ENCODE assay signal across 20 mouse cellular contexts in the genomic region with DNA sequence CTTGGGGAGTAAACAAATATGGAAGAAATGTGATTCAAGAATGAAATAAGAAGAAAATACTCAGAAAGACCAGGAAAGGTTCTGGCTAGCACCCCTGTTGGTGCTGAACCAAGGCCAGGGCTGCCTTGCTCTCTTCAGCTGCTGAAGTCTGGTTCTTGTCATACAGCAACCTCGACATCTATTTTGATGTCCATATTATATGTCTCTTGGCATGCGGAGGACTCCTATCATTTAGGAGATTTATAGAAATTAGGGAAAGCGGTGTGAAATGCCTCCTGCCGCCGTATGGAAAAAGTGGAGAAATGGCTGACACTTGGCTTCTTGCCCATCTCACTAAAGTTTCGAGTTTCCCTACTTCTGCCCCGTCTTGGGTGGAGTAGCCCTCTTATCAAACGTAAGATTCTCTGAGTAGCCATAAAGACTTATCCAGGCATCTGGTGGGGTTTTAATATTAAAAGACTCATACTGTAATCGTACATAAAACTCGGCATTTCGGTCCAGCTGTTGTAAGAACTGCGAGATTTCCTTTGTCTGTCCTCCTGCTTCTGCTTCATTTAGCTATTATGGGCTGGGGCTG.
A peak's percentile ranks its signal among the peaks of the same experiment; 100 is the strongest.
DNase-seq lines count a peak whose midpoint lies in the region; ATAC-seq and TF ChIP-seq lines count a peak whose summit lies in the region.
"Had no signal": no experiment of that assay in that cellular context is flagged by ENCODE, and none has a peak within 500 bp of the region (broad histone marks: within the 10 kb centered on the region; RNA-seq: fewer than 3 reads in every experiment).

No protein-coding gene starts in this region.

- H3K9ac ChIP-seq in intestine, embryonic 14.5 days (ENCODE audit: low read length) = no peak overlapping the region
- H3K9ac ChIP-seq in intestine, postnatal 0 days (ENCODE audit: low read depth, low read length) = no peak overlapping the region
- H3K9ac ChIP-seq in lung, embryonic 14.5 days = no peak overlapping the region
- no peak overlapping the region for H3K9ac ChIP-seq in limb, embryonic 15.5 days
- H3K9ac ChIP-seq in forebrain, postnatal 0 days = no peak overlapping the region
- H3K9ac ChIP-seq: embryonic facial prominence, embryonic 12.5 days; forebrain, embryonic 13.5 days; hindbrain, embryonic 12.5 days had no signal

- TF ChIP-seq CTCF in intestine, postnatal 0 days (IDR thresholded peaks at IDR 0.05; ENCODE audit: low read depth) = no peak
- TF ChIP-seq CTCF in lung, embryonic 14.5 days (IDR thresholded peaks at IDR 0.05; ENCODE audit: low read depth) = no peak
- no peak for TF ChIP-seq CTCF in forebrain, postnatal 0 days (IDR thresholded peaks at IDR 0.05; ENCODE audit: low read depth)

- no peaks in the 10 kb centered on the region for H3K9me3 ChIP-seq in intestine, embryonic 14.5 days (ENCODE audit: control insufficient read depth, low read length)
- no peaks in the 10 kb centered on the region for H3K9me3 ChIP-seq in intestine, postnatal 0 days (ENCODE audit: control insufficient read depth)
- no peaks in the 10 kb centered on the region for H3K9me3 ChIP-seq in lung, embryonic 14.5 days (ENCODE audit: low read depth, low read length)
- no peaks in the 10 kb centered on the region for H3K9me3 ChIP-seq in limb, embryonic 15.5 days
- H3K9me3 ChIP-seq in forebrain, postnatal 0 days (ENCODE audit: low read length) = no peaks in the 10 kb centered on the region
- H3K9me3 ChIP-seq: embryonic facial prominence, embryonic 12.5 days; forebrain, embryonic 13.5 days; hindbrain, embryonic 12.5 days had no signal

- H3K4me2 ChIP-seq in intestine, embryonic 14.5 days (ENCODE audit: low read length) = no peak overlapping the region
- H3K4me2 ChIP-seq in intestine, postnatal 0 days (replicated peaks; ENCODE audit: low read depth) = no peak overlapping the region
- no peak overlapping the region for H3K4me2 ChIP-seq in lung, embryonic 14.5 days
- H3K4me2 ChIP-seq in limb, embryonic 15.5 days = no peak overlapping the region
- H3K4me2 ChIP-seq in forebrain, postnatal 0 days (ENCODE audit: low read depth) = no peak overlapping the region
- H3K4me2 ChIP-seq: embryonic facial prominence, embryonic 12.5 days; forebrain, embryonic 13.5 days; hindbrain, embryonic 12.5 days had no signal

- H3K27me3 ChIP-seq in intestine, embryonic 14.5 days (replicated peaks; ENCODE audit: control insufficient read depth, insufficient read depth, low read length) = no peaks in the 10 kb centered on the region
- no peaks in the 10 kb centered on the region for H3K27me3 ChIP-seq in intestine, postnatal 0 days (replicated peaks; ENCODE audit: control insufficient read depth, insufficient read depth, low read length)
- H3K27me3 ChIP-seq in lung, embryonic 14.5 days (ENCODE audit: insufficient read depth, low read length) = no peaks in the 10 kb centered on the region
- H3K27me3 ChIP-seq in limb, embryonic 15.5 days = no peaks in the 10 kb centered on the region
- H3K27me3 ChIP-seq in forebrain, postnatal 0 days (ENCODE audit: insufficient read depth, low read length) = no peaks in the 10 kb centered on the region
- H3K27me3 ChIP-seq: CH12.LX; embryonic facial prominence, embryonic 12.5 days; forebrain, embryonic 13.5 days; hindbrain, embryonic 12.5 days had no signal

- peak; percentile 70; the same call in 1 of the 2 replicates for ATAC-seq in intestine, embryonic 14.5 days (replicated peaks; ENCODE audit: low FRiP score, low TSS enrichment, low read depth)
- no peak for ATAC-seq in intestine, postnatal 0 days
- no peak for ATAC-seq in lung, embryonic 14.5 days (ENCODE audit: insufficient read depth)
- ATAC-seq in limb, embryonic 15.5 days (ENCODE audit: insufficient number of reproducible peaks, low FRiP score, low TSS enrichment, low read depth) = no peak
- no peak for ATAC-seq in forebrain, postnatal 0 days
- ATAC-seq: forebrain, embryonic 13.5 days; hindbrain, embryonic 16.5 days had no signal

- DNase-seq in intestine, embryonic 14.5 days (ENCODE audit: low spot score) = no peak
- DNase-seq in lung, embryonic 14.5 days = peak; percentile 55
- DNase-seq in lung, postnatal 14 days = no peak
- no peak for DNase-seq in forebrain, postnatal 0 days
- DNase-seq: adrenal gland, adult 2 months; adrenal gland, postnatal 25 days; cerebellum, adult 2 months; cerebellum, postnatal 10 days; embryo, embryonic 11 days; gastrocnemius, adult 2 months; gastrocnemius, postnatal 25 days; heart, postnatal 10 days; heart, postnatal 4 days had no signal

- peak overlapping the region; percentile 48; the same call in 1 of the 2 replicates for H3K27ac ChIP-seq in intestine, embryonic 14.5 days (ENCODE audit: low read depth)
- no peak overlapping the region for H3K27ac ChIP-seq in intestine, postnatal 0 days (ENCODE audit: low read depth, low read length)
- H3K27ac ChIP-seq in lung, embryonic 14.5 days (ENCODE audit: low read depth) = no peak overlapping the region
- peak overlapping the region; percentile 18; the same call in 1 of the 2 replicates for H3K27ac ChIP-seq in limb, embryonic 15.5 days
- H3K27ac ChIP-seq in forebrain, postnatal 0 days (ENCODE audit: low read depth, low read length) = no peak overlapping the region
- H3K27ac ChIP-seq: embryonic facial prominence, embryonic 12.5 days; forebrain, embryonic 13.5 days; gastrocnemius, adult 2 months; hindbrain, embryonic 12.5 days had no signal

- H3K4me3 ChIP-seq in intestine, embryonic 14.5 days (ENCODE audit: low read depth, low read length) = no peak overlapping the region
- H3K4me3 ChIP-seq in intestine, postnatal 0 days (ENCODE audit: low read depth, low read length) = no peak overlapping the region
- no peak overlapping the region for H3K4me3 ChIP-seq in lung, embryonic 14.5 days (ENCODE audit: low read depth, low read length)
- H3K4me3 ChIP-seq in limb, embryonic 15.5 days = no peak overlapping the region
- no peak overlapping the region for H3K4me3 ChIP-seq in forebrain, postnatal 0 days (ENCODE audit: low read depth, low read length)
- H3K4me3 ChIP-seq: embryonic facial prominence, embryonic 12.5 days; forebrain, embryonic 13.5 days; gastrocnemius, adult 2 months; hindbrain, embryonic 12.5 days had no signal

- H3K4me1 ChIP-seq in intestine, embryonic 14.5 days (replicated peaks; ENCODE audit: control insufficient read depth, insufficient read depth, low read length) = 0 out of 2 replicates have a peak, but pooled peaks cover 3% of the 10 kb centered on the region
- H3K4me1 ChIP-seq in intestine, postnatal 0 days (replicated peaks; ENCODE audit: control insufficient read depth, insufficient read depth, low read length) = no peaks in the 10 kb centered on the region
- no peaks in the 10 kb centered on the region for H3K4me1 ChIP-seq in lung, embryonic 14.5 days (ENCODE audit: insufficient read depth)
- peaks cover 4% of the 10 kb centered on the region; the same call in 1 of the 2 replicates for H3K4me1 ChIP-seq in limb, embryonic 15.5 days
- no peaks in the 10 kb centered on the region for H3K4me1 ChIP-seq in forebrain, postnatal 0 days (ENCODE audit: insufficient read depth)
- H3K4me1 ChIP-seq: embryonic facial prominence, embryonic 12.5 days; forebrain, embryonic 13.5 days; hindbrain, embryonic 12.5 days had no signal

- 33% methylated on average over 12 of the region's 12 CpGs for WGBS in intestine, embryonic 14.5 days
- 64% methylated on average over 12 of the region's 12 CpGs for WGBS in intestine, postnatal 0 days
- 53% methylated on average over 12 of the region's 12 CpGs for WGBS in lung, embryonic 14.5 days
- WGBS in limb, embryonic 15.5 days = 53% methylated on average over 12 of the region's 12 CpGs
- 91% methylated on average over 12 of the region's 12 CpGs for WGBS in forebrain, postnatal 0 days

- H3K36me3 ChIP-seq in intestine, embryonic 14.5 days (ENCODE audit: control insufficient read depth, insufficient read depth, low read length) = no peaks in the 10 kb centered on the region
- H3K36me3 ChIP-seq in intestine, postnatal 0 days (ENCODE audit: control insufficient read depth, insufficient read depth) = no peaks in the 10 kb centered on the region
- H3K36me3 ChIP-seq in lung, embryonic 14.5 days (ENCODE audit: insufficient read depth) = no peaks in the 10 kb centered on the region
- no peaks in the 10 kb centered on the region for H3K36me3 ChIP-seq in limb, embryonic 15.5 days
- no peaks in the 10 kb centered on the region for H3K36me3 ChIP-seq in forebrain, postnatal 0 days (ENCODE audit: insufficient read depth)
- H3K36me3 ChIP-seq: embryonic facial prominence, embryonic 12.5 days; hindbrain, embryonic 12.5 days had no signal

Comparison
In these comparisons a context has a peak if more than half of its experiments do, and no peak if none do; other contexts are left out.
1. H3K27ac ChIP-seq: peak in intestine, embryonic 14.5 days (single experiment) and limb, embryonic 15.5 days (single experiment); none in intestine, postnatal 0 days (single experiment), lung, embryonic 14.5 days (single experiment) and forebrain, postnatal 0 days (single experiment).